Mouse (Mus musculus): Measurements from ENCODE around the gene Ezr.

DNA sequence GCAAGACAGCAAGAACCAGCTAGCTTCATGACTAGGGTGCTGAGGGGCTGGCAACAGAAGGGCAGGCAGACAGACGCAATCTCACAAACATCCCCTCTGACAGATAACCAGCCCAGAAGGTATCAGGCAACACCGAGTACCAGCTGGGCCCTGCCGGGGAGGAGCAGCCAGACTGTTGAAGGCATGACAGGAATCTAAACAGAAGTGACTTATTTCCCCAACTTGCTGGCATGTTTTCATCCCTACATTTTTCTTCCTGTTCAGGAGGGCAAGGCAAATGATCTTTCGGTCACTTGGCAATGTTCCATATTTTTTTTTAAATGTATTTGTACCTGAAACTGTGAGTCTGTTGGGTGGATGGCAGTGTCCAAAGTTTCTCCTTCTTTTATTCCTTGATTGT lies 32.1 kb upstream of the Ezr start:
- no peak for TF ChIP-seq MAX (IDR thresholded peaks at IDR 0.05; ENCODE audit: low read depth)
- no peak for TF ChIP-seq POLR2A (IDR thresholded peaks at IDR 0.05; ENCODE audit: insufficient read length, low read depth)
- TF ChIP-seq MYOG (IDR thresholded peaks at IDR 0.05; ENCODE audit: control insufficient read depth in 1 of 3, insufficient read depth in 1 of 3, insufficient read length in 2 of 3, low read depth in 2 of 3) = no peak
- TF ChIP-seq POLR2AphosphoS2 (IDR thresholded peaks at IDR 0.05; ENCODE audit: insufficient read length, low read depth) = no peak
- no peak for TF ChIP-seq TCF3 (IDR thresholded peaks at IDR 0.05; ENCODE audit: insufficient read length, low read depth)
